Mouse (Mus musculus): ENCODE results near the gene Otop1.

The Otop1 gene

DNA sequence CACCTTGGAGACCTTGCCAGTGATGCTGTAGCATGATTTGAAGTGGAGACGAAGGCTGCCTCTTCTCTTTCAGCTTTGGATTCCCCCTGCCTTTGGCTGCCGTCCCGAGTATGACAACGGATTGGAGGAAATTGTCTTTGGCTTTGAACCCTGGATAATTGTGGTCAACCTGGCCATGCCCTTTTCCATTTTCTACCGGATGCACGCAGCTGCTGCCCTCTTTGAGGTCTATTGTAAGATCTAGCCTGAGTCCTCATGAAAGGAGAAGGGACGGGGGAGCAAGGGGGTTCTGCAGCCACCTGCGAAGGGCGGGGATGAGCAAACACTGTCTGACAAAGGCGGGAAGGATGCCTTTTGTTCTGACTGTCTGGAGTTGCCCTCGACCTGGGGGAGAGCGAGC is 26.9 kb downstream of the Otop1 start:
- DNase-seq: no peak

DNA sequence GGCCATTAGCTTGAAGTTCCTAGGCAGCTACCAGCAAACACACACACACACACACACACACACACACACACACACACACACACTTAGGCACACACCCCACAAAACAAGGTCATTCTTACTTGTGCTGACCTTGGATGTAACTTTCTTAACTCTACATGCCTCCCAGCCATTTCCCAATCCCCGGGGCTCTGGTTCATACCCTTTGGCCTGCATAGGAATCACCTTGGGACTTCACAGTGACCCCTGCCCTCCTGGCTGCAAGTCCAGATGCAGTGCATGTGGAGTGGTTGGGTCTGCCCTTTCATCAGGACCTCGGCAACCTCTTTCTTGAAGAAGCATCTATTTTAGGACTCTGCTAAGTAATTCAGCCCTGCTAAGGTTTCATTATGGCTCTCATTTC is 29.5 kb downstream of the Otop1 start:
- no peak for DNase-seq

DNA sequence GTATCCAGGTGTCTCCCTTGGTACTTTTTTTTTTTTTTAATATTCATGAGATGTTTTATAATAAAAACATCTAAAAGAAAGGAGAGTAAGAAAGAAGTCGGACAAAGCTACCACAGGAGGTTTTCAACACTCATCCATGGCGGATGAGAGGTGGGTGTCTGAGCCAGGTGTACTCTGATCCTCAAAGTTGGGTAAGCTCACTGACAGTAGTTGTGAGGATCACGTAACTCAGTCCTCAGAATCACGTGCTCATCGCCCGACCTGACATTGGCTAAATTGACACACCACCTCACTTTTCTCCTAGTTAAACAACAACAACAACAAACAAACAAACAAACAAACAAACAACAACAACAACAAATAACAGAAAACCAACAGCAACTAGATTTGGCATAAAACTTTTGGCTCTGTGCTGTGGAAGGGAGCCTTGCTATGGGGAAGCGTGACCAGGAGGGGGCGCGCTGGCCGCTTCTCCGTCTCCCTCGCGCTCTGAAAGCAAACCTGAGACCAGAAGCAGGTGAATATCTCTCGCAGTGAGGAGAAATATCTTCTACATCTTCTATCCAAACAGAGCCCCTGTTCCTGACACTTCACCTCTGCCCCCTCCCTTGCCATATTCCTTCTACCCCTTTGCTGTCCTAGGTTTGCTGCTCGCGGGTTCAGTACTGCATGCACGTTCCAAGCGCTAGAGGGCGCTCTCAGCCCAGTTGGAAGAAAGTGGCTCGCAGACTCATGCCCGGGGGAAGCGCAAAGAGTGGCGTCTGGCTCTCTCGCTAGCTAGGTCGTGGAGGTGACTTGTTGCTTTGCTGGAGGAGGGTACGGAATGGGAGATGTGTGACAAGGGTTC is 31.7 kb downstream of the Otop1 start:
- DNase-seq: peak; percentile 86

DNA sequence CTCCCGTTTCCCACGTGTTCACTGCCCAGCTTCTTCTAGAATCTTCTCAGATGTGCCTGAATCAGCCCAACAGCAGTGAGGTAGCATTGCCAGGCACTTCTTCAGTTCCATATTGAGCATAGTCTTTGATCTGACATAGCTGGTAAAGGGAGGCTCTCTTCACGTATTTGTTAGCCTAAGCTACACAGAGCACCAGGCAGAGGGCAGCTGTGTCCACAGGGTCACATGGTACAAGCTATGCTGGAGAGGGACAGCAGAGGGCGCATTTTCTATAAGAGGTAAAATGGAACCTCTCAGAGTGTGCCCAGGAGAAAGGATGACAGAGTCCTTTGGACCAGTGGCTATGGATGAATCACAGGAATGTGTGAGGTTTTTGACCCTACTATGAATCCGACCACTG is 33.1 kb downstream of the Otop1 start:
- peak; percentile 54 for DNase-seq

DNA sequence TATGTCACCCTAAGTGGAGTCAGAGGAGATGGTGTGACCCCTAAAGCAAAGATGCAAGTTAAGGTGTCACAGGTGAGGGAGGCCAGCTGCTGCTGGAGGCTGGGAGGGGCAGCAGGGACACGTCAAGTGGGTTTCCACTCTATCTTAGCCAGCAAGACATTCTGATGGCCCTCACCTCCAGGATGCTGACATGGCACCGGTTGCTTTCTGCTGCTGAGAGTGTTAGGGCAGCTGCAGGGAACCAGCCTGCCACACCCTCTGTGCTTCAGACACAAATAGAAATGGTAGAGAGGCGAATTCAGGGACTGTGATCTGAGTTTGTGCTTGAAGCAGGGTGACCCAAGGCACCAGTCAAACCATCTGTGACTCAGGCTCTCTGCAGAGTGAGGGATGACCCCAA is 34.0 kb downstream of the Otop1 start:
- no peak for DNase-seq

DNA sequence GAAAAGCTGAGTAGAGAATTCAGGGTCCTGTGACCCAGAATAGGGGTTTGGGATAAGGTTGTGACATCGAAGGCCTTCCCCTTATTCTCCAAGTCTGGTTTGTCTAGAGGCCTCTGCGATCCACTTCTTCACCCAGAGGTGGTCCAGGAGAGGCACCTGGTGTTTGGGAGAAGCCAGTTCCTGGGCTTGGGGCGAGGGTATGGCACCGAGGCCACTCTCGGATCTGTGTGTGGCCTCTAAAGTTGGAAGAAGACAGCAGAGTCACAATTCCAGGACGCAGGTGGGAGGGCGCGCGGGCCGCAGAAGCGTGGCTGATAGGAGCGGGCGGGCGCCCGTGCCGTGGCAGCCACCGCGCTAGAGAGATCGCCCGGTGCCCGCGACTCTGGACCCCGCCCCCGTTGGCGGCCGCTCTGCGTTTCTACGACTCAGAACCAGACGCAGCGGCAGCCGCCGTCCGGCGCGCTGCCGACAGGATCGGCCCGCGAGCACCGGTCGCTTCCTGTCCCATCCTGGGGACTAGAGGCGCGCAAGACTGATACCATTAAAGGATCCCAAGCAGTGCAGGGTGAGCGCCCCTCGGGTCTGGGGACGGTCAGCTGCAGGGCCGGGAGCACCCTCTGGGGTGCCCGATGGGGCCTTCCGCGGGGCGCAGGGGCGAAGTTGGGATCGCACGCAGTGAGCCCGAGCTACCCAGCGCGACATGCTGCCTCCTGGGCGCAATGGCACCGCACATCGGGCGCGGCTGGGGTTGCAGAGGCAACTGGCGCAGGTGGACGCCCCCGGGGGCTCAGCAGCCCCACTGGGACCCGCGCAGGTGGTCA is 43.4 kb downstream of the Otop1 start, which contains the start of gene Drd5:
TSS of gene Drd5 (plus strand) at position 402 of the 821 bp plus-strand sequence.
- no peak for DNase-seq

DNA sequence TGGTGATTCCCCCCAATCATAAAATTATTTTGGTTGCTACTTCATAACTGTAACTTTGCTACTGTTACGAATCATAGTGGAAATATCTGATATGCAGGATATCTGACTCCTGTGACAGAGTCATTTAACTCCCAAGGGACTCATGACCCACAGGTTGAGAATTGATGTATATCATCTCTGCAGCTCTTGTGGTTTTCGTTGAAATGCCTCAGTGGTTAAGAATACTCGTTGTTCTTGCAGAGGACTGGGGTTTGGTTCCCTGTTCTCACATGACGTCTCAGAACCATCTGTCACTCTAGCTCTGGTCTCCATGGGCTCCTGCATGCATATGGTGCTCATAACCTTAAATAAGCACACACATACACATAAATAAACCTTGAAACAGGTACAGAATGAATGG is 57.6 kb downstream of the Otop1 start:
- no peak for DNase-seq

DNA sequence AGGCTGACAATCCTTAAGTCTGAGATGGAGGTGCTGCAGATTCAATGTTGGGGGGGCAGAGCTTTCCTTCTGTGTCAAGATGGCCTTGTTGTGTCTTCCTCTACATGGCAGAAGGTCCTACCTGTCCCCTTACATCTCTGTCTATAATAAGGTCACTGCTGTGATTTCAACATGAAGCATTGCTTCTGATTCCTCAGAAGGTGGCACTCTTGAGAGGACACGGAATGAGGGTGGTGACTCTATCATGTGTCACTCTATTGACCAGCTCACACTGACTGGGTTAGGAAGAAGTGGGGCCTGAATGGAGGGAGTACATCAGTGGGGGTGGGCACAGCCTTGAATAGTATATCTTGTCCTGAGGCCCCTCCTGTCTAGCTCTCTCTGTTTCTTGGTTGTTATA is 58.8 kb downstream of the Otop1 start:
- DNase-seq: no peak

DNA sequence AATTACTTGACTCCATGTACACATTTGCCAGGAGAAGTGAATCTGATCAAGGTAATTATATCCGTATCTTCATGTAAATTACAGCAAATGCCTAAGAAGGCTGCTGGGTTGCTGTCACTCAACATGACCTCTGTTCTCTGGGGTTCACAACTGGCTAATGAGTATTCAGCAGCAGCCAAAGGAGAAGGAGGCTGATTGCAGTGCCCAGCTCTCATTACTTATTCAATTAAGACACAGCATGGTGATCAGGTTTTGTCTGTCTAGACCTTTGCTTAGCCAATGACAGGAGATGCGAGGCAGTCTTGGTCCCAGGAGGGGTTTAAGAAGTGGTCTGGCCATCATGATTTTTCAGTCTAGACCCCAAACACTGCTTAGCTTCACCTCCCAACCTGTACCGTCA is 67.3 kb downstream of the Otop1 start:
- DNase-seq: no peak

DNA sequence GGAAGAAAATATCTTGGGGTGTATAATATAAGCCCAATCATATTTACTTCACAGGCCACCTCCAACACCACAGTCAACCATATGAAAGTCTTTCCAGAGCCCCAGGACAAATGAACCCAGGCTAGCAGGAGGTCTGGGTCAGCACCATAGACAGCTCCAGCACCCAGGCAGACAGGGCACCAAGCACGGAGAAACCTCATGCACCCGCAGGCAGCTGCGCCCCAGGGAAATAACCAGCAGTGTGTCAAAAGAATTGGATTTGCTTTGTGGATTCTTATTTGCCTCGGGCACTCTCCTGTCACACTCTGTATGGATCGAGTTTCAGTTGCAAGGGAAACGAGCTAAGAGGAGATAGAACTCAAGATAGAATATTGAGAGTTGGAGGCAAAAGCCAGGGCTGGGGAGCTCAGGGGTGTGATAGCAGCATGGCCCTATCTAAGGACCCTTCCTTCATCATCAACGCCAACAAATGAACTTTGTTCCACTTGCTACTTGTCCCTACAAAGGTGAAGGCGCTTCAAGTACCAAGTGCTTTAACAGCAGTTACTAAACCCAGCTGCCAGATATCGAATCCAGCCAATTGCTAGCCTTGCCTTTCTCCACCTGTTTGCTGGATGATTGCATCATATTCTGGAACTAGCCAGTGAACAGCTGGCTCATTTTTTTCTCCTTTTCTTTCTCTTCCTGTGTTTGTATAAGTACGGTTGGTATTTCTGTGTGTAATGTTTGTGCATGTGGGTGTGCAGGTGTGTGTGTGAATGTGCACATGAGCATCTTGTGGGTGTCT is 71.1 kb downstream of the Otop1 start:
- no peak for DNase-seq

DNA sequence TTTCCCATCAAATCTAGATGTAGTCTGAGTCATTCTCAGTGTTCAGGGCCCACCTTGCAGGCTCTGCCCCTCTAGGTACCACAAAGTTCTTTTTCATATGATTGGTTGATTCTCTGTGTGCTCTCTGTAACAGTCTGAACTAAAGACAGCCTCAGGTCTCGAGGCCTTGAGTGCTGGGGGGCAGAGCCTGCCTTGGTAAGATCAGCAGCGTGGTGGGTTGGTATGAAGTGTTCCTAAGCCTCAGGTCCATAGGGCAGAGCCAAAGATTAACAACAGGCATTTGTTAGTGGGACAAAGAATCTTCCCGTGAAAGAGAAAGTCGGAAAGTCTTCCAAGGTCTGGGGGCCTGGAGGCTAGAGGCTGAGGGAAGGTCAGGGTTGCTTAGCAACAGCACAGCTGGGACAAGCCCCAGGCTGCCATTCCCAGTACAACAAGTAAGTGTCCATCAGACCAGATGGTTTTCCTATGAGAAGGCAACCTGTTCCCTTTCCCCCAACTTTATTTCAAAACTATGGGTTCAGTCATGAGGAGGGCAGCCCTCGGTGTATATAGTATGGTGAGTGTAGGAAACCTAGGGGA is 74.7 kb downstream of the Otop1 start:
- DNase-seq: no peak
